Mouse (Mus musculus) intestine, embryonic 15.5 days (tissue): ENCODE results near the gene Nmral1. TPM values are rescaled to one million over a fixed set of nuclear protein-coding genes. Genes with fewer than 3 reads are reported as not detected.
A peak's percentile ranks its signal among the peaks of the same experiment; 100 is the strongest.
"Not testable (repeated sequence)": the region's sequence is repeated elsewhere in the genome, so short reads cannot be mapped to it uniquely, and the experiment has no call there.

Source experiments
- ATAC-seq: fragments of 200-750 bp; cut with Nextera tagmentation; 2 replicates; pipeline ENCODE4 v1.8.0; 2017; ENCODE audit warnings: moderate TSS enrichment, moderate library complexity
- H3K27ac ChIP-seq: fragments of 300-500 bp; sonication (generic); 2 replicates; pipeline ENCODE4 v1.5.1; 2015; ENCODE audit warnings: mild to moderate bottlenecking, inconsistent platforms
- H3K27me3 ChIP-seq: fragments of 300-500 bp; sonication (generic); replicated peaks from 2 replicates; pipeline ENCODE4 v1.6.1; 2015; ENCODE audit warnings: inconsistent platforms
- H3K36me3 ChIP-seq: fragments of 300-500 bp; sonication (generic); 2 replicates; pipeline ENCODE4 v1.6.1; 2015; ENCODE audit warnings: inconsistent platforms
- H3K4me1 ChIP-seq: fragments of 300-500 bp; sonication (generic); replicated peaks from 2 replicates; pipeline ENCODE4 v1.6.1; 2015; ENCODE audit warnings: inconsistent platforms
- H3K4me2 ChIP-seq: fragments of 300-500 bp; sonication (generic); replicated peaks from 2 replicates; pipeline ENCODE4 v1.6.1; 2015; ENCODE audit warnings: mild to moderate bottlenecking, inconsistent platforms
- H3K4me3 ChIP-seq: fragments of 300-500 bp; sonication (generic); replicated peaks from 2 replicates; pipeline ENCODE4 v1.5.1; 2015; ENCODE audit warnings: inconsistent platforms
- H3K9ac ChIP-seq: fragments of 300-500 bp; sonication (generic); 2 replicates; pipeline ENCODE4 v1.6.1; 2015; ENCODE audit warnings: inconsistent platforms
- H3K9me3 ChIP-seq: fragments of 300-500 bp; sonication (generic); 2 replicates; pipeline ENCODE4 v1.6.1; 2016; ENCODE audit warnings: inconsistent platforms
- WGBS: fragments of 180-500 bp; shearing (Covaris S2); methylation state at CpG from one replicate; pipeline ENCODE4 v1.1.7; 2015; 5-methylcytosine and 5-hydroxymethylcytosine counted together
- polyA plus RNA-seq: library from polyadenylated mRNA; unstranded; fragments of >200 nt; fragmentation: Nextera tagmentation; extraction: Ambion mirVana; gene quantifications from 2 replicates; pipeline ENCODE4 v1.2.1, GENCODE M21; 2015

The Nmral1 gene
- polyA plus RNA-seq = 48.5 and 50.7 TPM in 2 replicates

DNA sequence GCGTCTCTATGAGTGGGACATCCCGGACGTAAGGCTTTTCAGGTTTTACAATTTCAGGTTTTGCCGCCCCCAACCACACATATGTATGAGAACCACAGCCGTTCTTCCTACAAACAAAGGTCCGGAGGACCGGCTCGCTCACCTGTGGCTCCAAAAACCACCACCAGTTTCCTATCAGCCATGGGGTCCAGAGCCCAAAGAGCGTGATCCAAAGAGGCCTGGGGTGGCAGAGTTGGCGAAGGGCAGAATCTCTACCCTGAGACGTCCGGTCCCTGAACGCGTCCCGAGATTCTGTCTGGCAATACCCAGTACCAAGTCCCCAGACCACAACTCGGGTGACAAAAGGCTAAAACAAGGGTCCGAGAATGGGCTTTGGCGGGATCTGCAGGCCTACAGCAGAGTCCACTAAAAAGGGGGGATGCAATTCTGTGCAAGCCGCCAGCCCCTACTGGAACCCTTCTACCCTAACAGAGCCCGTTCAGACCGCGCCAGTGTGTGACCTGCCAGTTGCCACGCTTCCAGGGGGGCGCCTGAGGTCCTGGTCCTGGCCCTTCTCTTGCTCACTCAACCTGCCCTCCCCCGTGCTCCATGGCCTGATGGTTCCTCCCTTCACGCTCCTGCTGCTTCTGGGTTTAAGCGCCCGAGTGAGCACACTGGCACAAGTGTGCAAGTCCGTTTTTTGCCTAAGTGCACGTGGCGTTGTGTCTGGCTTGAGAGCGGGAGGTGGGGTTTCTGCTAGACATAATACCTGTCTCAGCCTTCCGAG lies at the start of gene Nmral1:
TSS of gene Nmral1 (minus strand) at position 604 of the 766 bp plus-strand sequence.
- H3K27me3 ChIP-seq = no peaks in the 10 kb centered on the region
- no peaks in the 10 kb centered on the region for H3K4me1 ChIP-seq
- H3K27ac ChIP-seq = peak within 1 kb of the TSS; percentile 72
- peak within 1 kb of the TSS; percentile 68 for H3K4me3 ChIP-seq
- peak within 1 kb of the TSS; percentile 90 for H3K4me2 ChIP-seq
- peak within 1 kb of the TSS; percentile 78 for H3K9ac ChIP-seq
- H3K36me3 ChIP-seq = peaks cover 4% of the 10 kb centered on the region; the same call in 1 of the 2 replicates
- ATAC-seq = peak; percentile 93
- 9% methylated on average over 33 of the region's 33 CpGs for WGBS
- no peaks in the 10 kb centered on the region for H3K9me3 ChIP-seq

DNA sequence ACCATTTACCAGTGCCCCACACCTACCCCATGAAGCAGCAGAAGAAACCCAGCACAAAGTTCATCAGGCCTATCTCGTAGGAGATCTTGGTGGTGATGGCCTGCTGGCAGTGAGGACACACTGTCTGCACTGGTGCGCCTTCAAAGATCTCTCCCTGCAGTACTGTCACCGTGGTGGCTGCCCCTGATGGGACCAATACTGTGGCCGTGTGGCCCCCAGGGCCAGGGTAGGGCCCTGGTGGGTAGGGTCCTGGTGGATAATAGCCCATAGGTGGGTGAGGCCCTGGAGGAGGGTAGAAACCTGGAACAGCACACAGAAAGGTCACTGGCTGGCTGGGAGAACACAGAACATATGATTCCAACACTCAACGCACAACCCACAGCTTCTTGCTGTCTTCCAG lies 49.6 kb upstream of the Nmral1 start:
- no peak overlapping the region for H3K4me2 ChIP-seq
- peaks cover 42% of the 10 kb centered on the region for H3K36me3 ChIP-seq
- no peak overlapping the region for H3K4me3 ChIP-seq
- 93% methylated on average over 5 of the region's 5 CpGs for WGBS
- no peak overlapping the region for H3K27ac ChIP-seq
- no peaks in the 10 kb centered on the region for H3K27me3 ChIP-seq
- no peak overlapping the region for H3K9ac ChIP-seq
- no peak for ATAC-seq
- H3K9me3 ChIP-seq = no peaks in the 10 kb centered on the region
- H3K4me1 ChIP-seq = peaks cover 10% of the 10 kb centered on the region; the same call in 1 of the 2 replicates

DNA sequence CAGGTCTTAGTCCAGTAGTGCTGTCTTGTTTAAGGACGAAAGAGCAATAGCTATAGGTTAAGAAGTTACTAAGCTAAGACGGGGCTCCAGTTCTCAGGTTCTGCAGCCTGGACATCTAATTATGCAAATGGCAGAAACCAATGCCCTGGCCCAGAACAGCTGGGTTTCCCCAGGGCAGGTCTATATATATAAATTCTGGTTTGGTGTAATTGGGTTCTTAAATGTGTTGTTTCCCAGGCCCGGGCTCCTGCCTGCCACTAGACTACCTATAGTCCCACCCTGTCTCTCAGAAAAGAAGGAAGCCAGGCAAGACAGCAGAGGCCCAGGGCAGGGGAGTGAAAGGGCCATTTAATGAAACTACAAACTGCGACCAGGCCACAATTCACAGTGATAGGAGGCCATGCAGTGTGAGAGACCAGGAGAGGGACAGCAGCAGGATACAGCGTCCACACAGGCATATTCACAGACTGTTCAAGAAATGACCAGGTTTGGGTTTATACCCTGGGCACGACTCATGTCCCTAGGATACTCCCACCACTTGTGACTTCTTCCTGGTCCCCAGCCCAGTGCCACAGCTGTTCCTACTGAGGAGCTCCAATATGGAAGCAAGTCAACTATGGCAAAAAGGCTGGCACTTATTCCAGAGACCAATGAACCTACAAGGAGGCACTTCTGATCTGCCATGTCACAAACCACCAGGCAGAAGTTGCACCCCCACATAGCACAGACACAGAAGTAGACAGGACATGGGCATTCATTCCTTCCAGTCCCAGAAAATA lies 48.0 kb upstream of the Nmral1 start:
- no peak overlapping the region for H3K9ac ChIP-seq
- no peak overlapping the region for H3K27ac ChIP-seq
- no peaks in the 10 kb centered on the region for H3K9me3 ChIP-seq
- 83% methylated on average over 6 of the region's 6 CpGs for WGBS
- H3K4me3 ChIP-seq = no peak overlapping the region
- peaks cover 42% of the 10 kb centered on the region for H3K36me3 ChIP-seq
- no peak overlapping the region for H3K4me2 ChIP-seq
- no peaks in the 10 kb centered on the region for H3K27me3 ChIP-seq
- H3K4me1 ChIP-seq = no peaks in the 10 kb centered on the region
- ATAC-seq = no peak

DNA sequence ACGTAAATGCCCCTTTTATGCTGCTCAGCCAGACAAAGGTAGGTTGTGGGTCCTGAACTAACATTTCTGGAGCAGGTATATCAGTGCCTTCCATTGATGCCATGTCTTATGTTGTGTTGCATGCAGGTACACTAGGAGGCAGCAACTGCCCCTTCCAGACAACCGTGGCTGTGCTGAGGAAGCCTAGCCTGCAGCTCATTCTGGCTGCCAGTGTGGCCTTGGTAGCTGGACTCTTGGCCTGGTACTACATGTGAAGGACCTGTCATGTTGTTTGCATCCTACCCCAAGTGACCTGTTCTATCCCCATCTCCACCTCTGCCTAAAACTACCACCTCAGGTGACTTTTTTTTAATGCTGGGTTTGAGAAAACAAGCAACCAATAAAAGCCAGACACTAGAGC lies 46.7 kb upstream of the Nmral1 start:
- Histone ChIP-seq H3K4me1 (no peaks in the 10 kb centered on the region), H3K4me3 (no peak overlapping the region), H3K27ac (no peak overlapping the region), H3K27me3 (no peaks in the 10 kb centered on the region), H3K4me2 (no peak overlapping the region), H3K9me3 (no peaks in the 10 kb centered on the region), H3K36me3 (peaks cover 42% of the 10 kb centered on the region), H3K9ac (no peak overlapping the region)
- no peak for ATAC-seq
- 94% methylated on average over 2 of the region's 2 CpGs for WGBS

DNA sequence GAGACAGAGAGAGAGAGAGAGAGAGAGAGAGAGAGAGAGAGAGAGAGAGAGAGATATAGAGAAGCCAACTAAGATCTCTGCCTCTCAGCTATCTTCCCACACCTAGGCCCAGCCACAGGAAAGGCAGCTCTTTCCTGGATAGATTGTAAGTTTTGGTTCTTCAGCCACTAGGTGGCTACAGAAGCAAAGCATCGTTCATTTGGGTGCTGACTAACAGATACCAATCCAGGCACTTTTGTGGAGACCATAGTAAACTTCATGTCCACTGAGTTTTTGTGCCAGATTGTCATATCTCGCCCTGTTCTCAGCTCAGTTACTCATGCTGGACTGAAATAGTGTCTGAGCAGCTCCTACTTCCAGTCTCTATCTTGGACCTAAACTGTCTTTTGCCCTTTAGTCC lies 44.1 kb upstream of the Nmral1 start:
- peak; percentile 79 for ATAC-seq
- Histone ChIP-seq H3K9me3 (no peaks in the 10 kb centered on the region), H3K9ac (no peak overlapping the region), H3K27ac (no peak overlapping the region), H3K36me3 (peaks cover 24% of the 10 kb centered on the region), H3K4me3 (no peak overlapping the region), H3K4me2 (no peak overlapping the region), H3K27me3 (no peaks in the 10 kb centered on the region), H3K4me1 (no peaks in the 10 kb centered on the region)
- WGBS = 35% methylated on average over 2 of the region's 2 CpGs

DNA sequence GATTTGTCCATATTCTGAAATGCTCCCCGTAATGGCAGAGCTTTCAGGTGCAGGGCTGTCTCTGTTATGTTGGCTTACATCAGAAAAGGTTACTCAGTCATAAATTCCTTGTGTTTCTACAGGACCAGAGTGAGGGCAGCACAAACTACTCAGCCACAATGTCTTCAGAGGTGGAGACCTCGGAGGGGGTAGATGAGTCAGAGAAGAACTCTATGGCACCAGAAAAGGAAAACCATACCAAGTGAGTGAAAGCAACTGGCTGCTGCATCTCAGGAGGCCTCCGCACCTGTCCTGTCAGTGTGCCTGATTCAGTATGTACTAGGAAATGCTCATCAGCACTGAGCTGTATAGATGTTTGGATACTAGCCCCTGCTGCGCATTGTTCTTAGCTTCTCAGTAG lies 43.3 kb upstream of the Nmral1 start:
- no peak for ATAC-seq
- Histone ChIP-seq H3K27ac (no peak overlapping the region), H3K36me3 (peaks cover 16% of the 10 kb centered on the region), H3K4me2 (no peak overlapping the region), H3K4me1 (no peaks in the 10 kb centered on the region), H3K9me3 (no peaks in the 10 kb centered on the region), H3K4me3 (no peak overlapping the region), H3K27me3 (no peaks in the 10 kb centered on the region), H3K9ac (no peak overlapping the region)
- whole genome bisulfite sequencing = 93% methylated on average over 4 of the region's 4 CpGs

DNA sequence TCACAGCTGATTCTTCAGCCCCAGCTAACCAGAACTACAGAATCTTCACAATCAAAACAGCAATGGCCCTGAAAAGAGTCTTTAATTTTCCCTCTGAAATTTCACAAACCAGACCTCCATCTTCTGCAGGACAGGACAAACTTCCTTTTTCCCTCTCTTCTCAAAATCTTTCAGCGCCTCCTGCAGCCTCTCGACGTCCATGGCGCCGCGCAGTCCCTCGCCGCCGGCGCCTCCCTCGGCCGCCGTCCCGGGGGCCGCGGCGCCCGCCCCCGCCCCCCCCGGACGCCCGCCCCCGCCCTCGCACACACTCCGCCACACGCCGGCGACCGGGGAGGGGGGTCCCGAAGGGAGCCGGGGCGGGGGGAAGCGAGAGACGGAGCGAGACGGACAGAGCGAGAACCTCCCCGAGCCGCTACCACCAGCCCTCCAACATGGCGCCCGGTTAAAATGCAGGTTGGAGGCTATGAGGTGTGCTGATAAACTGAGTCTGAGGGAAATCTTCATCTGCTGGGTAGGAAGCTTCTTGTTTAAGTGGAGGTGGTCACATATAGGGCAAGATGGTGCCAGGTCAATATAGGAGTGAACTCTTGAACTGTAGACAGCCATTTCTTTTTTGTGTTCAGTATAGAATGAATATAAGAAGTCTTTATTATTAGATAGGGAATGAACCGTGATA lies 37.6 kb upstream of the Nmral1 start:
- H3K4me3 ChIP-seq = peak overlapping the region; percentile 38
- 2% methylated on average over 35 of the region's 42 CpGs for WGBS
- H3K27ac ChIP-seq = 0 out of 2 replicates have a peak overlapping the region, but pooled peaks have one; percentile 1
- H3K9ac ChIP-seq = peak overlapping the region; percentile 20
- peak; percentile 89 for ATAC-seq
- not testable (repeated sequence) for H3K4me1 ChIP-seq, H3K9me3 ChIP-seq, H3K36me3 ChIP-seq, H3K27me3 ChIP-seq
- peak overlapping the region; percentile 50 for H3K4me2 ChIP-seq

DNA sequence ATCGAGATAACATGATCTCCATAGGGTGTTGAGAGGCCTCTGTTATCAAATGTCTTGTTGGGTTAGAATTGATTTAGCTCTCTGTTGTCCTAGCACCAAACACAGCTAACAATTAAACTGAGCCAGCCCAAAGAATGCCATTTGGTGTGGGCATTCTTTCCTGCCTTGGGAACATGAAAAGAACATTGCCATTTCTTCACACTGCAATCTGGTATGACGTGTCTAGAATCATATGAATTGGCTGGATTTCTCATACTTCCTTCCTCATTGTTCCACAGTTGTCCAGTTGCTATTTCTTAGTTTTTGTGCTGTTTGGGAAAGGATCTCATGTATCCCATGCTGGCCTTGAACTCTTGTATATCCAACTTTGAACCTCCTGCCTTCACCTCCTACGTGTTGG lies 34.9 kb upstream of the Nmral1 start:
- no peaks in the 10 kb centered on the region for H3K27me3 ChIP-seq
- no peak overlapping the region for H3K4me3 ChIP-seq
- no peak overlapping the region for H3K9ac ChIP-seq
- no peaks in the 10 kb centered on the region for H3K4me1 ChIP-seq
- H3K36me3 ChIP-seq = no peaks in the 10 kb centered on the region
- no peak overlapping the region for H3K4me2 ChIP-seq
- 78% methylated on average over 3 of the region's 3 CpGs for WGBS
- no peaks in the 10 kb centered on the region for H3K9me3 ChIP-seq
- H3K27ac ChIP-seq = no peak overlapping the region
- ATAC-seq = no peak

DNA sequence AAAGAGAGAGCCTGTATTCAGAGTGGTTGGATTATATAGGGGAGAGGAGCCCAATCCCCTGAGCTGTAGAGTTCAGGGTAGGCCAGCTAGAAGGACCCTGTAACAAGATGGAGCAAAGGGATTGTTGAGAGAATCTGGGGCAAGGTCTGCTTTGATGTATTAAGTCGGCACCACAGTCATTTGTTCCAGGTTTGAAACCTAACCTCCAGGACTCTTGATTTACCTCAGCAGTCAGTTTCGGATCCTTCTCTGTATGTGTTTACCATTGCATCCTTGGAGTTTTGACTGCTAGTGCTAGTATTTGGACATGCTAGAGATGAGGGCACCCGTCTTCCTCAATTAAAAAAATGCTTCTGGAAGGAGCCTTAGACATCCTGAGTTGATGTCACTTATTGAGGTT lies 33.0 kb upstream of the Nmral1 start:
- WGBS = 87% methylated on average over 3 of the region's 3 CpGs

DNA sequence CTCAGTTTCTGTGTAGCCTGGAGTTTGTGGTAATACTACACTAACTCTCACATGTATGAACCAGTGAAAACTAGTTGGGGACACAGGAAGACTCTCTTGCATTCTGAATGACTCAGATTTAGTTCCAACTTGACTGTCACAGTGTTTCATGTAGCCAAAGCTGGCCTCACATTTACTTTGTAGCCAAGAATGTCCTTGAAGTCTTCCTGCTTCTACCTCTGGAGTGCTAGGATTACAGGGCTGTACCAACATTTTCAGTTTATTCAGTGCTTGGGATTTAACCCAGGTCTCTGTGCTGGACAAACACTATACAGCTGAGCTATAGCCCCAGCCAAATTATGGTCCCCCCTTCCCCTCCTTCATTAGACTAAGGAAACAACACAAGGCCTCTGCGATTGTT lies 23.0 kb upstream of the Nmral1 start:
- Histone ChIP-seq H3K36me3 (no peaks in the 10 kb centered on the region), H3K9me3 (no peaks in the 10 kb centered on the region), H3K27me3 (no peaks in the 10 kb centered on the region), H3K4me1 (no peaks in the 10 kb centered on the region), H3K4me2 (no peak overlapping the region), H3K4me3 (no peak overlapping the region), H3K27ac (no peak overlapping the region), H3K9ac (no peak overlapping the region)
- ATAC-seq = no peak
- 90% methylated on average over 1 of the region's 1 CpGs for WGBS

More for the DNA sequence above, 33.0 kb upstream of the Nmral1 start:
- Histone ChIP-seq H3K4me1 (no peaks in the 10 kb centered on the region), H3K27ac (no peak overlapping the region), H3K36me3 (no peaks in the 10 kb centered on the region), H3K27me3 (no peaks in the 10 kb centered on the region), H3K4me3 (no peak overlapping the region), H3K4me2 (no peak overlapping the region), H3K9ac (no peak overlapping the region), H3K9me3 (no peaks in the 10 kb centered on the region)
- ATAC-seq = no peak

DNA sequence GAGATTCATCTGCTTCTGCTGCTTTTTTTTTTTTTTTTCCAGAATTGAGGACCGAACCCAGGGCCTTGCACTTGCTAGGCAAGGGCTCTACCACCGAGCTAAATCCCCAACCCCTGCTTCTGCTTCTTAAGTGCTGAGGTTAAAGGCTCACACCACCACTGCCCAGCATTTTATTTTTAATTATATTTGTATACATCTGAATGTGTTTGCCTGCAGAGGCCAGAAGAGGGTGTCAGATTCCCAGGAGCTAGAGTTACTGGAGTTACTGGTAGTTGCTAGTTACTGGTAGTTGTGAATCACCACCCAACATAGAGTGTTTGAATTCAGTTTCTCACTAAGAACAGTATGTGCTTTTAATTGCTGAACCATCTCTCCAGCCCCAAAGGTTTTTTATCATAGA lies 20.8 kb upstream of the Nmral1 start:
- ATAC-seq = no peak
- whole genome bisulfite sequencing = 89% methylated on average over 2 of the region's 2 CpGs
- H3K9me3 ChIP-seq = no peaks in the 10 kb centered on the region
- H3K9ac ChIP-seq = no peak overlapping the region
- H3K4me1 ChIP-seq = no peaks in the 10 kb centered on the region
- no peak overlapping the region for H3K4me3 ChIP-seq
- H3K36me3 ChIP-seq = no peaks in the 10 kb centered on the region
- H3K27me3 ChIP-seq = no peaks in the 10 kb centered on the region
- H3K4me2 ChIP-seq = no peak overlapping the region
- H3K27ac ChIP-seq = no peak overlapping the region

DNA sequence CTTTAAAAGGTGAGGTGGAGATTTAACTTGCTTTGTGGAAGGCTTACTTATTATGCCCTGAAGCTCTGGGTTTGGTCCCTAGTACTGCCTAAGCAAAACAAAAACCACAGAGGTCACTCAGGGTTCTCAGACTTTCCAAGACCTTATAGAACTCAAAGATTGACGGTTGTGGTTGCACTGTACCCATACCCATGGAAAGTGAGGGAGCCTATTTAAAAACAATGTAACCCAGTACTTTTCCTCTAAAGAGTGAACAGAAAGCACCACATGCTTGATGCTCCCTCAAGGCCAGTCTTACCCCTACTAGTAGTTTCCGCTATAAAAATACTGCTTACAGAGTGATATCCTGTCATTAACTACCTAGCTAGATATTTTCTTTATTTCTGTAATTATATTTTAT lies 17.1 kb upstream of the Nmral1 start:
- Histone ChIP-seq H3K9ac (no peak overlapping the region), H3K27ac (no peak overlapping the region), H3K27me3 (no peaks in the 10 kb centered on the region), H3K4me2 (no peak overlapping the region), H3K36me3 (no peaks in the 10 kb centered on the region), H3K4me3 (no peak overlapping the region), H3K9me3 (no peaks in the 10 kb centered on the region), H3K4me1 (no peaks in the 10 kb centered on the region)
- 78% methylated on average over 2 of the region's 2 CpGs for WGBS
- no peak for ATAC-seq
